ENCODE assay signal across 8 mouse cellular contexts in genomic region chr11:69327157-69327442, GRCm38 (mm10). TPM values are rescaled to one million over a fixed set of nuclear protein-coding genes. Genes with fewer than 3 reads are reported as not detected.
DNase-seq lines count a peak whose midpoint lies in the region; ATAC-seq and TF ChIP-seq lines count a peak whose summit lies in the region.
"Had no signal": no experiment of that assay in that cellular context is flagged by ENCODE, and none has a peak within 500 bp of the region (broad histone marks: within the 10 kb centered on the region; RNA-seq: fewer than 3 reads in every experiment).

No protein-coding gene starts in this region.

- H3K9me3 ChIP-seq in lung, embryonic 14.5 days (ENCODE audit: low read depth, low read length), result no peaks in the 10 kb centered on the region
- H3K9me3 ChIP-seq in embryonic facial prominence, embryonic 13.5 days, result no peaks in the 10 kb centered on the region

- no peak for ATAC-seq in lung, embryonic 14.5 days (ENCODE audit: insufficient read depth)
- ATAC-seq in embryonic facial prominence, embryonic 13.5 days (ENCODE audit: insufficient number of reproducible peaks, insufficient read depth, low FRiP score, low TSS enrichment, low read depth), result no peak

- peak overlapping the region; percentile 97; the same call in 1 of the 2 replicates for H3K4me2 ChIP-seq in lung, embryonic 14.5 days
- H3K4me2 ChIP-seq in embryonic facial prominence, embryonic 13.5 days, result peak overlapping the region; percentile 96

- no peaks in the 10 kb centered on the region for H3K36me3 ChIP-seq in lung, embryonic 14.5 days (ENCODE audit: insufficient read depth)
- no peaks in the 10 kb centered on the region for H3K36me3 ChIP-seq in embryonic facial prominence, embryonic 13.5 days

- H3K4me3 ChIP-seq in lung, embryonic 14.5 days (ENCODE audit: low read depth, low read length), result peak overlapping the region; percentile 53; the same call in 1 of the 2 replicates
- H3K4me3 ChIP-seq in embryonic facial prominence, embryonic 13.5 days, result peak overlapping the region; percentile 55

- peaks cover 15% of the 10 kb centered on the region for H3K4me1 ChIP-seq in lung, embryonic 14.5 days (ENCODE audit: insufficient read depth)
- peaks cover 44% of the 10 kb centered on the region for H3K4me1 ChIP-seq in embryonic facial prominence, embryonic 13.5 days

- no peak for TF ChIP-seq CTCF in lung, embryonic 14.5 days (IDR thresholded peaks at IDR 0.05; ENCODE audit: low read depth)

- peaks cover 18% of the 10 kb centered on the region for H3K27me3 ChIP-seq in lung, embryonic 14.5 days (ENCODE audit: insufficient read depth, low read length)
- H3K27me3 ChIP-seq in embryonic facial prominence, embryonic 13.5 days, result peaks cover 35% of the 10 kb centered on the region

- DNase-seq in lung, embryonic 14.5 days, result no peak
- no peak for DNase-seq in lung, postnatal 25 days (ENCODE audit: low spot score)
- peak; percentile 28 for DNase-seq in induced T-regulatory cell, adult 2 months (ENCODE audit: low read depth)
- peak; percentile 31 for DNase-seq in naive thymus-derived CD4-positive, alpha-beta T cell, adult 2 months (ENCODE audit: low read depth)
- DNase-seq in spleen, postnatal 36 days (ENCODE audit: low spot score in 2 of 2), result no peak
- no peak for DNase-seq in right cerebral cortex, postnatal 14 days

- H3K9ac ChIP-seq in lung, embryonic 14.5 days, result no peak overlapping the region
- H3K9ac ChIP-seq in embryonic facial prominence, embryonic 13.5 days, result peak overlapping the region; percentile 73; the same call in 1 of the 2 replicates

- 11% methylated on average over 9 of the region's 9 CpGs for WGBS in lung, embryonic 14.5 days
- WGBS in embryonic facial prominence, embryonic 13.5 days, result 12% methylated on average over 9 of the region's 9 CpGs

- no peak overlapping the region for H3K27ac ChIP-seq in lung, embryonic 14.5 days (ENCODE audit: low read depth)
- H3K27ac ChIP-seq in embryonic facial prominence, embryonic 13.5 days, result no peak overlapping the region
- H3K27ac ChIP-seq: macrophage had no signal

RNA-seq across cellular contexts. Expression of gene Kcnab3, which starts 1.0 kb away (rescaled TPM):
- polyA plus RNA-seq in lung, embryonic 14.5 days (2014; fragmentation: Nextera tagmentation; extraction: Ambion mirVana), result 0.89 and 1.3 TPM in 2 replicates
- 1.8 and 2.5 TPM in 2 replicates for polyA plus RNA-seq in embryonic facial prominence, embryonic 13.5 days (2015; fragmentation: Nextera tagmentation; extraction: Ambion mirVana)

RNA-seq across cellular contexts. Expression of gene Trappc1, which starts 3.3 kb away (rescaled TPM):
- 143 and 150 TPM in 2 replicates for polyA plus RNA-seq in lung, embryonic 14.5 days (2014; fragmentation: Nextera tagmentation; extraction: Ambion mirVana)
- polyA plus RNA-seq in embryonic facial prominence, embryonic 13.5 days (2015; fragmentation: Nextera tagmentation; extraction: Ambion mirVana), result 177 and 187 TPM in 2 replicates

RNA-seq across cellular contexts. Expression of gene Cntrob, which starts 3.5 kb away (rescaled TPM):
- 16.6 and 19.2 TPM in 2 replicates for polyA plus RNA-seq in lung, embryonic 14.5 days (2014; fragmentation: Nextera tagmentation; extraction: Ambion mirVana)
- 30.4 and 33.8 TPM in 2 replicates for polyA plus RNA-seq in embryonic facial prominence, embryonic 13.5 days (2015; fragmentation: Nextera tagmentation; extraction: Ambion mirVana)

RNA-seq across cellular contexts. Expression of gene Rnf227, which starts 13.2 kb away (rescaled TPM):
- 15.2 TPM in 2 replicates for polyA plus RNA-seq in lung, embryonic 14.5 days (2014; fragmentation: Nextera tagmentation; extraction: Ambion mirVana)
- 24.7 and 26.4 TPM in 2 replicates for polyA plus RNA-seq in embryonic facial prominence, embryonic 13.5 days (2015; fragmentation: Nextera tagmentation; extraction: Ambion mirVana)

RNA-seq across cellular contexts. Expression of gene Chd3, which starts 42.1 kb away (rescaled TPM):
- polyA plus RNA-seq in lung, embryonic 14.5 days (2014; fragmentation: Nextera tagmentation; extraction: Ambion mirVana), result 57.3 and 59.9 TPM in 2 replicates
- 135 and 142 TPM in 2 replicates for polyA plus RNA-seq in embryonic facial prominence, embryonic 13.5 days (2015; fragmentation: Nextera tagmentation; extraction: Ambion mirVana)

Comparison
In these comparisons a context has a peak if more than half of its experiments do, and no peak if none do; other contexts are left out.
1. DNase-seq: peak in induced T-regulatory cell, adult 2 months (single experiment) and naive thymus-derived CD4-positive, alpha-beta T cell, adult 2 months (single experiment); none in lung, embryonic 14.5 days (single experiment), lung, postnatal 25 days (single experiment), spleen, postnatal 36 days (0 of 2) and right cerebral cortex, postnatal 14 days (single experiment).